Mouse (Mus musculus) lung, postnatal 10 days (tissue): Measurements from ENCODE around the gene Irgm2.
"Not testable (repeated sequence)": the region's sequence is repeated elsewhere in the genome, so short reads cannot be mapped to it uniquely, and the experiment has no call there.

Source experiments
- DNase-seq: peaks from one replicate; pipeline ENCODE4 v3.0.0; 2021

The Irgm2 gene

GRCm38 (mm10) chr11:58199229-58200037, at the start of gene Irgm2, which contains the start of gene Igtp:
TSS of gene Irgm2 (plus strand) at chr11:58199618.
TSS of gene Igtp (plus strand) at chr11:58199556.
- DNase-seq, result peak; percentile 91

DNA sequence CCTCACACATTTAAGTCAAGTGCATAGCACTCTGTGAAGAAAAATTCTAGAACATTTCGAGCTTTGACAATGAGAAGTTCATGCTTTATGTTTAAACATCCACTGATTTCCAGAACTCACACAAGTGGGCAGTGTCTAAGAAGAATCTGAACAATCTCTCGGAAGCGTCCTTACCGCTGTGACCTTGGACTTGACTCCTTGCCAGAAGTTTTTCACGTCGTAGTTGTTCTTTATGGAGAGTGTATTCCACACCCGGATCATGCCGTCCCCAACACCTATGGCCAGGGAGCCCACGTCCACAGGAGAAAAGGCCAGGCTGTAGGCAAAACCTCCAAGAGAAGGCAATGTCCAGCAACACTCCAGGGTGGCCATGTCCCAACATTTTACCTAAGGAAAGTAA, 44.0 kb upstream of the Irgm2 start:
- no peak for DNase-seq

GRCm38 (mm10) chr11:58156871-58157270, 42.5 kb upstream of the Irgm2 start:
- no peak for DNase-seq

- no peak for DNase-seq
Observed at GRCm38 (mm10) chr11:58165072-58165471, 34.3 kb upstream of the Irgm2 start.

DNA sequence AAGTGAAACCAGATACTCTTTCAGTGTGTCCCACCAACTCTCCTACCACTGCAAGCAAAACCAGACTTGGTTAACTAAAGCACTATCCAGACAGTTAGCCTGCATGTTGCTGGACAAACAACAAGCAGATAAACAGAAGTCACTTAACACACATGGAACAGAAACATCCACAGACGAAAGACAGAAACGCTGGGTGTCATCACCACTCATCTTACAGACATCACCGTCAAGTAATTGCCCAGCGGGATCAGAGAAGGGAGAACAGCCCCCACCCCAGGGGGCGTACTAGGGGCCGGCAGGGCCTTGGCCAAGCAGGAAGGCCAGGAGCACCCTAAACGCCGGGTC, 31.6 kb upstream of the Irgm2 start:
- no peak for DNase-seq

DNA sequence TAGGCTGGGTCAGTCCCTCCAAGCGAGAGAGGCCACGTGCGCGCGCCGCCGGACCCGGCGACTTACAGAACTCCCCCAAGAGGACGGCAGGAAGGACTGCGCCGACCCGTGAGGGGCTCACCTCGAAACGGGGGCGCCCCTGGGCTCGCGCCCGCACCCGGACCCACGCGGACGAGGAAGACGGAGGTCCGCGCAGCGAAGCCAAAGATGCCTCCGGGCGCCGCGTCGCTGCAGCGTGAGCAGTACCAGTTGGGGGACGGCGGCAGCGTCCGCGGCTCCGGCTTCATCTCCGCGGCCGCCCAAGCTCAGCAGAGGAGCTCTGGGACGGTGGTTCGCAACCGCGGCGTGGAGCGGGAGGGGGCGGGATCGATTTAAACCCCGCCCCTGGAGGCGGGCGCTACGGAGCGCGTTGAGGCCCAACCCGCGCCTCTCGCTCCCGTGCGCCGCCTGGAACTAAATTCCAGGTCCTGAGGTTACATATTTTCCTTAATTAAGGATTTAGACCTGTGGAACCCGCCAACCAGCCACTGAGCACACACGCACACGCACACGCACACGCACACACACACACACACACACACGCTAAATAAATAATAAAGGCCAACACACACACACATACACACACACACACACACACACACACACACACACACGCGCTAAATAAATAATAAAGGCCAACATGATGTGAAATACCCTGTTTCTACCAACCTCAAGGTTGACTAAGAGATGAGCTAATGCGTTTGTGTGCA, 31.1 kb upstream of the Irgm2 start, which contains the start of gene Gemin5:
Gemin5 (minus strand) TSS at position 373 of the 749 bp plus-strand sequence.
- peak; percentile 88 for DNase-seq

DNA sequence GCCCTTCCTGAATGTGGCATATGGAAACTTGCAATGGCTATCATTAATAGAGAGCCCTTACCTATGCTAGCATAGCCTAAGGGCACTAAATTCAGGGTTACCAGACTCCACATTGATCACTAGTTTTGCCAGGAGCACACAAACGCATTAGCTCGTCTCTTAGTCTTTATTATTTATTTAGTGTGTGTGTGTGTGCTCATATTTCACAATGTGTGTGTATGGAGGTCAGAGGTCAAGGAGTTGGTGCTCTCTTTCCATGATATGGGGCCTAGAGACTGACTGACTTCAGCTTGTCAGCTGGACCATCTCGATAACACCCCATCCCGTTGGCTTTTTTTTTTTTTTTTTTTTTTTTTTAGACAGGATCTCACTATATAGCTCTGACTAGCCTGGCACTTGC, 29.8 kb upstream of the Irgm2 start:
- no peak for DNase-seq

GRCm38 (mm10) chr11:58171459-58172091, 27.8 kb upstream of the Irgm2 start, which contains the start of gene Mrpl22:
TSS of gene Mrpl22 (plus strand) at chr11:58171661.
- peak; percentile 98 for DNase-seq

GRCm38 (mm10) chr11:58179563-58179962, 19.9 kb upstream of the Irgm2 start:
- peak; percentile 86 for DNase-seq

DNA sequence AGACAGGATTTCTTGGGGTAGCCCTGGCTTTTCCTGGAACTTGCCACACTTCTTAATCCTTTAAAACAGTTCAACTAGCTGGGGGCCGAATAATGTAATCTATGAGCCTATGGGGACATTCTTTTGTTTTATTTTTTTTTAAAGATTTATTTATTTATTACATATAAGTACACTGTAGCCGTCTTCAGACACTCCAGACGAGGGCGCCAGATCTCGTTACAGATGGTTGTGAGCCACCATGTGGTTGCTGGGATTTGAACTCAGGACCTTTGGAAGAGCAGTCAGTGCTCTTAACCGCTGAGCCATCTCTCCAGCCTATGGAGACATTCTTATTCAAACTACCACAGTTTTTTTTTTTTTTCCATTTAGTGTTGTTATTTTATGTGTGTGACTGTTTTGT, 19.4 kb upstream of the Irgm2 start:
- not testable (repeated sequence) for DNase-seq

DNA sequence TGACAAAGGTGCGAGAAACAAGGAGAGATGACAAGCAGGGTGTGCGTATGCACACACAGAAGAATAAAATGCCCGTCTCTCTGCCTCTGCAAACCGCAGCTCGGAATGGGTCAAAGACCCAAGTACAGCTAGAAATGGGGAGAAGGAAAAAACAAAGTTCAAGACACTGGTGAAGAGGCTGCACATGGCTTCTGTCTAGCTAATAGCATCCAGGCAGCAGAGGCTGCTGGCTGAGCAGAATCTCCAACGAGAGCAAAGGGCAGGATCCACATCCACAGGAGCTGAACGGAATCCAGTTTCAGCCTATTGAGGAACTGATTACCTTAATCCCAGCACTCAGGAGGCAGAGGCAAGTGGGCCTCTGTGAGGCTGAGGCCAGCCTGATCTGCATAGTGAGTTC, 18.7 kb upstream of the Irgm2 start:
- no peak for DNase-seq

GRCm38 (mm10) chr11:58183579-58183978, 15.8 kb upstream of the Irgm2 start:
- DNase-seq, result no peak

GRCm38 (mm10) chr11:58189675-58190074, 9.7 kb upstream of the Irgm2 start:
- no peak for DNase-seq

DNA sequence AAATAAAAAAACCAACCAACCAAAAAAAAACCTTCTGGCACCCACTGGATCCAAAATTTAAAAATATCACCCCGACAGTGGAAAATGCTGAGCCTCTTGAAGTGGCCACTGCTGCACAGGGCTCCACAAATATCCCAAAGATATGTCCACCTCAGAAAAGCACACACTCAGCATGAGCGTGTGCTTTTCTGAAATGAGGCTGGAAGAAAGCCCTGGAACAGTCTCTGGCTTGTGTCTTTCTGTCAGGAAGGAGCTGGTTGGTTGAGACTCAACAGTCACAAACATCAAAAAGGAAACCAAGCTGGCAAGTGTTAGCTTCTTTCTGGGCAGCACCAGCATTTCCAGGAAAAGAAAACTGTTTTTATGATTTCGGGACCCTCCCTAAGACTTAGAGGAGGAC, 6.1 kb upstream of the Irgm2 start:
- peak; percentile 27 for DNase-seq

GRCm38 (mm10) chr11:58193860-58194520, 5.4 kb upstream of the Irgm2 start:
- no peak for DNase-seq

DNA sequence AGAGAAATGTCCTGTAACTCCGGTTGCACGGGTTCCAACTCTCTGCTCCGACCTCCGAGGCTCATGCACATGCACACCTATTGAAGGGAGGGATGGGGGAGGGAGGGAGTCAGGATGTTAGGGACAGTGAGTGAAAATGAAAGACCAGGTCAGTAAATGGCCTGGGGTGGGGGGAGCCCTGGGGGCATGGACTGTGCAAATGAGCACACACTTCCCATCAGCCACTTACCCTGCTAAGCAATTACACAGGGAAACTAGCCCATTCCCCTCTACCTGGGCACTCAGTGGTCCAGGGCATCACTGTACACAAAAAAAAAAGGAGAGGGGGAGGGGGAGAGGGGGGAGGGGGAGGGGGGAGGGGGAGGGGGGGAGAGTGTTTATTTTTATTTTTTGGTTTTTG, 755 bp upstream of the Irgm2 start:
- no peak for DNase-seq

GRCm38 (mm10) chr11:58200226-58200625, 808 bp downstream of the Irgm2 start:
- DNase-seq, result no peak

- no peak for DNase-seq
Observed at GRCm38 (mm10) chr11:58201052-58201451, 1.6 kb downstream of the Irgm2 start.

- DNase-seq, result no peak
Observed at GRCm38 (mm10) chr11:58210321-58210886, 11.0 kb downstream of the Irgm2 start.

GRCm38 (mm10) chr11:58211062-58211681, 11.8 kb downstream of the Irgm2 start:
- DNase-seq, result no peak

- no peak for DNase-seq
Observed at GRCm38 (mm10) chr11:58211682-58212067, 12.3 kb downstream of the Irgm2 start.

DNA sequence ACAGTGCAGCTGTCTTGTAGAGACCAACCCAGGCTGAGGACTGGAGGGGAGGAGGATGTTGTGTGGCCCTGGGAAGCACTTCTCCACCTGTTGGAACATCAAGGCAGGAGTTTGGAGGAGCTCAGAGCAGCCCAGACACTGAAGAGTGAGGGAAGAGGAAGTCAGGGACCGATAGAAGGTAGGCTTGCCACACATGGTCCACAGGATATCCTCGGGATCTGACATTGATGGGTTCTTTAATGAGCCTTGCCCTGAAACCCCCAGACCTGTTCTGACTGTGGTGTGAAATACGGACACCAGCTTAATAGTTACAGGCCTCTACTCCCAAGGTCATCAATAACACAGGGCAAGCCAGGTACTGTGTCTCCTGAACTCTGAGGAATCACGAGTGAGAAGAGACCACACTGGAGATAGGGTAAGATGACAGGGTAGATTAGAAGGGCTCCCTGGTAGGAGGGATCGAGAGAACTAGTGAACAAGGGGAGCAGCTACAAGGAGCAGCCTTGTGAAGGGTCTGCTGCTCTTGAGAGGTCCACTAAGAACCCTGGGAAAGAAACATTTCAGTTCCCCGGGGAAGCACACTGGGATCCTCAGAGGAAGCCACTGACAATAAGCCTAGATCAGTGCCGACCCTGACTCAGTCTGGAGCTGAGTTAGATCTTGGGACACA, 14.4 kb downstream of the Irgm2 start:
- no peak for DNase-seq
